Mouse (Mus musculus) left cerebral cortex, adult 2 months (tissue): ENCODE measurements around the gene Bmpr1b. TPM values are rescaled to one million over a fixed set of nuclear protein-coding genes. Genes with fewer than 3 reads are reported as not detected.

Source experiments
- DNase-seq, 2 experiments: peaks; one replicate each; pipeline ENCODE4 v3.0.0; 2021 to 2022; ENCODE audit warnings: low spot score in 2 of 2, mixed read lengths in 1 of 2; ENCODE audit errors: extremely low spot score in 1 of 2
- H3K27ac ChIP-seq: fragments of 200-600 bp; 2 replicates; pipeline ENCODE4 v1.8.1; 2022
- H3K4me3 ChIP-seq: fragments of 200-600 bp; 2 replicates; pipeline ENCODE4 v1.8.1; 2022
- CTCF ChIP-seq: fragments of 200-600 bp; IDR thresholded peaks from 2 replicates; pipeline ENCODE4 v1.8.1; 2022; ENCODE audit warnings: antibody characterized with exemption, mild to moderate bottlenecking, moderate library complexity
- intact Hi-C: fragments of 180-260 bp; cut with DNase I; formaldehyde crosslinking; loops from one replicate; pipeline ENCODE4 v1.15.1; 2025
- total RNA-seq, 2 experiments: library from RNA; stranded (reverse); gene quantifications; 2 replicates each; pipeline ENCODE4 v1.2.3; 2021

Bmpr1b gene
- total RNA-seq, 2 experiments from 2014 or later = 16.9 to 20.2 TPM

GRCm38 (mm10) chr3:141931372-141932092 is 237.7 kb downstream of the Bmpr1b start:
- TF ChIP-seq CTCF = no peak
- DNase-seq = no peak
- Histone ChIP-seq H3K4me3 (peak overlapping the region; percentile 25), H3K27ac (peak overlapping the region; percentile 42; the same call in 1 of the 2 replicates)
- intact Hi-C loops = loop anchor here (5.0 kb wide), 1 partner anchor 46 kb away; no protein-coding TSS in a partner anchor

GRCm38 (mm10) chr3:141923442-141923841 is 245.8 kb downstream of the Bmpr1b start:
- DNase-seq = no peak
- Histone ChIP-seq H3K4me3 (no peak overlapping the region), H3K27ac (no peak overlapping the region)
- intact Hi-C loops = no loop called here
- TF ChIP-seq CTCF = no peak

GRCm38 (mm10) chr3:141921161-141921560 is 248.1 kb downstream of the Bmpr1b start:
- H3K27ac ChIP-seq = no peak overlapping the region
- H3K4me3 ChIP-seq = no peak overlapping the region
- DNase-seq = no peak
- intact Hi-C loops = no loop called here
- TF ChIP-seq CTCF = no peak

- intact Hi-C loops = no loop called here
- TF ChIP-seq CTCF = no peak
- no peak overlapping the region for H3K27ac ChIP-seq
- H3K4me3 ChIP-seq = no peak overlapping the region
- DNase-seq = no peak
Measured at GRCm38 (mm10) chr3:141919661-141920060, 249.6 kb downstream of the Bmpr1b start.

- Histone ChIP-seq H3K4me3 (no peak overlapping the region), H3K27ac (no peak overlapping the region)
- no peak for TF ChIP-seq CTCF
- intact Hi-C loops = no loop called here
- DNase-seq = no peak
Measured at GRCm38 (mm10) chr3:141917166-141917565, 252.1 kb downstream of the Bmpr1b start.

- Histone ChIP-seq H3K27ac (no peak overlapping the region), H3K4me3 (no peak overlapping the region)
- no peak for DNase-seq
- TF ChIP-seq CTCF = no peak
- intact Hi-C loops = no loop called here
Measured at GRCm38 (mm10) chr3:141915995-141916394, 253.2 kb downstream of the Bmpr1b start.

- intact Hi-C loops = no loop called here
- Histone ChIP-seq H3K4me3 (no peak overlapping the region), H3K27ac (no peak overlapping the region)
- no peak for TF ChIP-seq CTCF
- no peak for DNase-seq
Measured at GRCm38 (mm10) chr3:141914588-141914987, 254.6 kb downstream of the Bmpr1b start.

GRCm38 (mm10) chr3:141909136-141909535 is 260.1 kb downstream of the Bmpr1b start:
- Histone ChIP-seq H3K4me3 (no peak overlapping the region), H3K27ac (no peak overlapping the region)
- DNase-seq = no peak
- intact Hi-C loops = no loop called here
- TF ChIP-seq CTCF = no peak

- no peak for TF ChIP-seq CTCF
- no peak for DNase-seq
- Histone ChIP-seq H3K27ac (no peak overlapping the region), H3K4me3 (no peak overlapping the region)
- intact Hi-C loops = no loop called here
Measured at GRCm38 (mm10) chr3:141905903-141906623, 263.2 kb downstream of the Bmpr1b start.

GRCm38 (mm10) chr3:141900361-141900760 is 268.9 kb downstream of the Bmpr1b start:
- Histone ChIP-seq H3K4me3 (no peak overlapping the region), H3K27ac (no peak overlapping the region)
- TF ChIP-seq CTCF = peak; percentile 17
- intact Hi-C loops = no loop called here
- no peak for DNase-seq

- no peak for DNase-seq
- intact Hi-C loops = no loop called here
- Histone ChIP-seq H3K27ac (no peak overlapping the region), H3K4me3 (no peak overlapping the region)
- no peak for TF ChIP-seq CTCF
Measured at GRCm38 (mm10) chr3:141899521-141899920, 269.7 kb downstream of the Bmpr1b start.

- intact Hi-C loops = no loop called here
- no peak for TF ChIP-seq CTCF
- Histone ChIP-seq H3K4me3 (no peak overlapping the region), H3K27ac (no peak overlapping the region)
- DNase-seq = no peak
Measured at GRCm38 (mm10) chr3:141897698-141898097, 271.5 kb downstream of the Bmpr1b start.
